Mouse (Mus musculus): ENCODE data around the gene Abcb11.
"Not testable (repeated sequence)": the region's sequence is repeated elsewhere in the genome, so short reads cannot be mapped to it uniquely, and the experiment has no call there.

Gene Abcb11

GRCm38 (mm10) chr2:69342496-69343221 lies at the start of gene Abcb11:
TSS of gene Abcb11 (minus strand) at chr2:69342616.
- no peak for DNase-seq (ENCODE audit: extremely low spot score, low read depth, low spot score)

DNA sequence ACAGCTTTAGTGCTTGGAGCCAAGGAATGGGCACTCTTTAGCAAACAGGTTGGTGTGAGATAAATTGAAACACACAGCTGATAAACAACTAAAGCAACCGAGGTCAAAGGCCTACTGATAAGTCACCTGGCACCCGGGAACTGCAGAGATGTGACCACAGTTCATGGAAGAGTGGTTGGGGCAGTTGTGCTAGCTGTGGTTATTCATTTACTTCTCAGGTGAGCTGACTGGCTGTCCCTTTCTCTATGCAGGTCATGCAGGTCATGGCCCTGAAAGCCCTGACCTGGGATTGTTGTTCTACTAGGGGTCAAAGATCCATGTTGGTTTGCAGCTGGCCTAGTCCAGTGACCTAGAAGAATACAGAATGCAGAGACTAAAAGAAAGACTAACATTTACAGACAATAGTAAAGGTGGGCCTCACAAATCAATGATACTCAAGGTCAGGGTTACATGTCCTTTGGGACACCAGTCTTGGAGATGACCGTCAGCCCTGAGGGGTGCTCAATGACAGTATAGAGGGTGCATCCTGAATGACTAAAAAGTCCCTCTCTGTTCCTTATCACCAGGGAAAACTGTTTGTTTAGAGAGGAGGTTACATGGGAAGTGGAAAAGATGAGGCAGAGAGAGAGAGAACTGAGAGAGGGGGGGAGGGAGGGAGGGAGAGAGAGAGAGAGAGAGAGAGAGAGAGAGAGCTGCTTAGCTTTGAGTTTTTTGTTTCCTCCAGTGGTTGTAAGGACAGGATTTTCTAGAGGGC lies 43.9 kb upstream of the Abcb11 start:
- DNase-seq (ENCODE audit: extremely low spot score, low read depth, low spot score): no peak

DNA sequence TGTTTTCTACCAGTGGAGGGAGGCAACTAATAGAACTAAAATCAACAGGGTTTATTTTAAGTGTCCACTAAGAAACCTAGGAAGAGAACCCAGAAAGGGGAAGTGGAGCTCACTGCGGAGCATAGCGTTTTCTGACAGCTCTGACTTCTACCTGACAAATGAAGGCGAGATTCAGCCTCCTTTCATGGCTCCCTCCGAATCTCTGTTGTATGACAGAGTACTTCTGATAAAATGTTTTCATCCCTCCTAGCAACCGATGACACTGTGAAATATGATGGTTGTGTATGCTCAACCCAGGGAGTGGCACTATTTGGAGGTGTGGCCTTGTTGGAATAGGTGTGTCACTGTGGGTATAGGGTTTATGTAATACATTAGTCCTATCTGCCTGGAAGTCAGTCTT lies 40.4 kb upstream of the Abcb11 start:
- no peak for DNase-seq (ENCODE audit: extremely low spot score, low read depth, low spot score)

DNA sequence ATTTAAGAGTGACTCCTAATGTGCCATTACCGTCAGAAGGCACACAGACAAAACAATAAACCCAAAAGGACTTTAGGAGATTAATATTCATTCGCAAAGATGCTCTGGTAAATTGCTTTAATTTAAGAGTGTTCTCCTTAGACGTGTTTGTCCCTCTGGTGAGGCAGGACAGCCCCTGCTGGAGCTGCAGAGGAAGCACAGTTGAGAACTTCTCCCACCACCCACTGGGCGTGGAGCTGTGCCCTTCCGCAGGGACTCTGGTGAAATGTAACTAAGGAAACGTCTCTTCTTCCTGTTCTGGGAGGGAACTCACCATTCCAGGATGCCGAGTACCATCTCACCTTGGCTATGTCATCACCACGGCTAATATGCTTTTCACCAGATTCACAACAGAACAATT lies 39.3 kb upstream of the Abcb11 start:
- no peak for DNase-seq (ENCODE audit: extremely low spot score, low read depth, low spot score)

DNA sequence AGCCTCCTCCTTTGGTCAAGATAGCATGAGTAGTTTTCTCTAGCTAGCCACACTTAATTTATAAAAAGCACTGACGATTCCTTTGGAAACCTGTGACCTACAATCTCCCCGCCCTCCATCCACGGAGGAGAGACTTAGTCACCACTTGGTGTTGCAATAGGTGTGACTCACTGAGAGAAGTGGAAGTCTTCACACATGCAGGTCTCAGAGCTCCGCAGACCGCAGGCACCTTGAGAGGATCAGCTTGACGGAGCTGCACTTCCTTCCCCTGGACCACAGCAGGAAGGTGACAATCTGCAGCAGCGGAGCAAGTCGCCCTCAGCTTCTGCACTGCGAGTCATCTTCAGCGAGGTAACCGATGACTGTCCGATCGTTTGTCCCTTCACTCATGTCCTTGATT lies 37.9 kb upstream of the Abcb11 start, which contains the start of gene Dhrs9:
TSS of gene Dhrs9 (plus strand) at position 165 of the 400 bp plus-strand sequence.
- DNase-seq (ENCODE audit: extremely low spot score, low read depth, low spot score): no peak

DNA sequence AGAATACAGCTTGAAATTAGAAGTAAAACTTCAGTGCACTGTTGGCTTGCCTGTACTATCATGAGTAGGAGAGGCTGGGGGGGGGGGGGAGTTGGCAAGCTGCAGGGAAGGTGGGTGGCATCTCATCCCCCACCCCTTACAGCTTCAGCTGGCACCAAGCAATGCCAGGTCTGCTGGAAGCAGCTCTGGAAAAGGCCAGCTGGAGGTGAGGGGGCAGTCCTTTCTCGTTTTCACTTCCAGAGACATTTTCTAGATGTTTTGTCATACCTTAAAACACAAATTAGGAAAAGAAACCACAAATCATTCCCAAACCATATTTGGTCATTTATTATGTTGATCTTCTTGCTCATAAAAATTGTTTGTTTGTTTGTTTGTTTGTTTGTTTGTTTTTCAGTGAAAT lies 37.4 kb upstream of the Abcb11 start:
- no peak for DNase-seq (ENCODE audit: extremely low spot score, low read depth, low spot score)

GRCm38 (mm10) chr2:69376780-69377179 lies 34.4 kb upstream of the Abcb11 start:
- no peak for DNase-seq (ENCODE audit: extremely low spot score, low read depth, low spot score)

DNA sequence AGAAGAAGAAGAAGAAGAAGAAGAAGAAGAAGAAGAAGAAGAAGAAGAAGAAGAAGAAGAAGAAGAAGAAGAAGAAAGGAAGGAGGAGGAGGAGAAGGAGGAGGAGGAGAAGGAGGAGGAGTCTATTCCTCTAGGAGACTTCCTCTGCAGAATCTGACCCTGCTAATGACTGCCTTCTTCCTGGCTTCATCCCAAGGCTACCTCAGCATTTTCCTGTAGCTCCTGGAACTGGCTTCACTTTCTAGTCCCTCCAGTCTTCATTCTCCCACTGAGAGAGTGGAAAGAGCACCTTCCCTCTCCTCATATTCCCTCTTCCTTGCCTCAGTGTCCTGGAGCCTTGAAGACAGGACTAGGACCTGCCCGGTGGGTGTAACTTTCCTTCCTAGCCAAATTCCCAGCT lies 22.9 kb upstream of the Abcb11 start:
- no peak for DNase-seq (ENCODE audit: extremely low spot score, low read depth, low spot score)

DNA sequence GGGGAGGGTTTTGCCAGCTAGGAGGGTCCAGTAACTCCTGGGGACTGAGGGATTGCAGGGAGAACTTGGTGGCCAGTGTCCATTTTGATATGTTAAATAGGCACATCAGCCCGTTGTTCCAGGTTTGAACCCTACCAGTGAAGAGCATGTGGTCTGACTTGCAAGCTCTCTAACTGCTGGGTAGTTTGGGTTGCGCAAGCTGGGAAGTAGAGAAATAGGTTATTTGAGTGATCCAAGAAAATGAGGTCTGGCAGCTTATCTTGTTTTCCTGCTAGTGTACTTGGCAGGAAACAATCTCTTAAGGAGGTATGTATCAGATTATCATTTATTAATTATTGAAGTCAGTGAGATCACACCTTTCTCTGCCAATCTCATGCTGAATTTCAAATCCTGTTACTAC lies 22.4 kb upstream of the Abcb11 start:
- DNase-seq (ENCODE audit: extremely low spot score, low read depth, low spot score): no peak

DNA sequence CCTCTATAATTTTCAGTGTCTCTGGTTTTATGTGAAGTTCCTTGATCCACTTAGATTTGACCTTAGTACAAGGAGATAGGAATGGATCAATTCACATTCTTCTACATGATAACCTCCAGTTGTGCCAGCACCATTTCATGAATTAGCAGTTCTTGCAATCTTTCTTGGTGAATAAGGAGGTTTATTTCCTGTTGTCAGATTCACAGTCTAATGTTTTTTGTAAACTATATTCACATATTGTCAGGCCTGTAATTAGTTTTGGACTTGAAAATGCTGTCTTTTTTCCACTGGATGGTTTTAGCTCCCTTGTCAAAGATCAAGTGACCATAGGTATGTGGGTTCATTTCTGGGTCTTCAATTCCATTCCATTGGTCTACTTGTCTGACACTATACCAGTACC lies 13.0 kb upstream of the Abcb11 start:
- DNase-seq (ENCODE audit: extremely low spot score, low read depth, low spot score): not testable (repeated sequence)

GRCm38 (mm10) chr2:69341506-69341905 lies 910 bp downstream of the Abcb11 start:
- DNase-seq (ENCODE audit: extremely low spot score, low read depth, low spot score): no peak

DNA sequence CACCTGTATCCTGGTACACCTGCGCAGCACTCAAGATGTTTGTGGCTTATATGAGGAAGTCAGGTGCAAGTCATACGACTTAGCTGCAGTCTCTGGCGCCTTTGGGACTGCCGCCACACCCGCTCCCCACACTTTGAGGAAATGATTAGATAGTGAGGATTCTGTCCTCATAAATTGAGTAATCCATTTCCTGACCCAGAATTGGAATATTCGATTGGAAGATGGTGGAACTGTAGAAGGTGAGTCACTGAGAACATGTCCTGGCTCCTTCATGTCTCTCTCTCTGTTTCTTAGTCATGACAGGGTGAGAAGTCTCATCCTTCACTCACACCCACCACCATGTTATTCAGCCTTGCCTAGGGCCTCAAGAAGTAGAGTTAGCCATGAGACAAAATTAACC lies 10.9 kb downstream of the Abcb11 start:
- not testable (repeated sequence) for DNase-seq (ENCODE audit: extremely low spot score, low read depth, low spot score)

DNA sequence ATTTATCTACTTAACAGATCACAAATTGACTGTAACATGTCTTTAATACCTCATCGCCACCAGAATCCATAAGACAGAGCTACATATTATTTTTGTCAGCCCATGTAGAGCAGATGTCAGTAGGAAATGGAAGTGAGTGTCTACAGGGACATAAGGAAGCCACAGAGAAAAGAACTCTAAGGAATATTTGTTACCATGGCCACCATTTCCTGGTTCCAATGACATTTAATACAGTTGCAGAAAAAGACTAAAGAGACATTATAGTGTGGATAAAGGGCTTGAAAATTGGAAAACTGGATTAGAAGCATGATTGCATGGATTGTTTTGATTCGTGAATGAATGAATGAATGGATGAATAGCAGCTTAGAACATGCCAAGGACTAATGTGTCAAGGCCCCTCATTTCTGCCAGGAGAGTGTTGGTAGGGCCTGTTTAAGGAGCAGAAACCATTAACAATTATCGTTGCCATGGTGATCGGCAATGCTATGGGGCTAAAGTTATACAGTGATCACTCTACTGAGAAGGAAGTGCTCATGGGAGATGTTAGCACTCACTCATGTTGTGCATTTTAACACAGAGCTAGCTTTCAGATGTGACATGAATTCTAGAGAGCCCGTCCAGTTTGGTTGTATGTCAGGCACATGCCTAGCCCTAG lies 13.8 kb downstream of the Abcb11 start:
- no peak for DNase-seq (ENCODE audit: extremely low spot score, low read depth, low spot score)

DNA sequence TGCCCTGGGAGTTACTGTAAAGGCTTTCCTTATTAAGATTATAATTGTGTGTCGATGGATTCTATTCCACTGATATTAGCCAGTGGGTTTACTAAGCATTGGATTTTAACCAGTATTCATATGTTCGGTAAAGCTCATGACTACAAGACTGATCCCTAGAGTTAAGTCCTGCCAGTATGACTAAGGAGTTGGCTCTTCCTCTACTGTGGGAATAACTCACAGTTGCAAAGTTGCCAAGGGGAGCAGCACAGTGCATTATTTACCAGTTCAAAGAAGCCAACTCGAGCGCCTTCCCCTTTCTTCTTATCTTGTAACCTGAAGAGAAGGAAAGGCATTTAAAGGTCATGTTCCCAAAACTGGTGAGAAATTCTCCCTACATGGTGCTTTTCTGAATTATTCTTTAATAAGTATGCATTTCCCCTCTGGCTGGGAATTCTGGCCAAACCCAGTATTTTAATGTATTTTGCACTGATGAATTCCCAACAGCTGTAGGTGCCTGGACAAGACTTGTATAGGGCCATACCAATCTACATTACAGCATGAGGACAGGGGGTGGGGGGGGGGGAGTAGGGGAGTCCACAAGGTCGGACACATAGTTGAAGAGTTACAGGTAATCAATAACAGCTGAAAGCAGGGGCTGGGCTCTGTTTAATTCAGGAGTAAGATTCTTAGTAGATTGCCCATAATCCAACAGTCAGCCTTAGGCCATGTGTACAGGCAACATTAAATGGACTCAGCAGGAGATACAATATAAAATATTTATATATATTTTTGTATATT lies 17.3 kb downstream of the Abcb11 start:
- no peak for DNase-seq (ENCODE audit: extremely low spot score, low read depth, low spot score)

- DNase-seq (ENCODE audit: extremely low spot score, low read depth, low spot score): no peak
Measured at GRCm38 (mm10) chr2:69323018-69323417, 19.4 kb downstream of the Abcb11 start.

DNA sequence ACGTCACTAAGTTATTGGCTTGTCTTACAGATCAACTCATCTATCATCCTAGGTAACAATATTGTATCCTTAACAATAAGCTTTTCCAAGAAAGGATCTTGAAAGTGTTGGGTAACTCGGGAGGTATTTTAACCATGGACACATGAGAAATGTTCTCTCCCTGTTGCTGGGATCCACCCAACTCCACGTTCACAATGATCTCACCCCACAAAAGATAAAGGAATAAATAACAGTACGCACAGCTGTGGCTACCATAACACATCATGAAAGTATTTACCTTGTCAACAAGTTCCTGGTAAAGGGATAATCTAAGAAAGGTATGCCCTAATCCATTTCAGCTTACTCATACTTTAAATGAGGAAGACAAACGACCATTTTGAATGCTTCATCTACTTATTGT lies 21.0 kb downstream of the Abcb11 start:
- DNase-seq (ENCODE audit: extremely low spot score, low read depth, low spot score): no peak

- no peak for DNase-seq (ENCODE audit: extremely low spot score, low read depth, low spot score)
Measured at GRCm38 (mm10) chr2:69311337-69311736, 31.1 kb downstream of the Abcb11 start.

- DNase-seq (ENCODE audit: extremely low spot score, low read depth, low spot score): no peak
Measured at GRCm38 (mm10) chr2:69308136-69308535, 34.3 kb downstream of the Abcb11 start.

DNA sequence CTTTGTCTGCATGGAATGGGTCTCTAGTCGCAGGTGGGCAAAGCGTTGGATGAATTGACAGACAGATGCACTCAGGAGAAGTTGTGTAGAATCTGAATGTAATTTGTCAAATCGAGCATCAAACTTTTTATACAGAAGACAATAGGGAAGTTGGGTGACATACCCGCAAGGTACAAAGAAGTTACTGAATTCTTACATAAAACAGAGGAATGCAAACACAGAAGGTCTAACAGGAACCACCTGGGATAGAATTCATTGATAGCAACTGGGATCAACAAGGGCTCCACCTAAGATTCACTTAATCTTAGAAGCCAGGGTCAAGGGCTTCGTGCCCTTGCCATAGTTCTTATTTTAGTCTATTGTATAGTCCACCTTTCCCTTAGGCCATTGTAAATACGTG lies 41.8 kb downstream of the Abcb11 start:
- not testable (repeated sequence) for DNase-seq (ENCODE audit: extremely low spot score, low read depth, low spot score)

DNA sequence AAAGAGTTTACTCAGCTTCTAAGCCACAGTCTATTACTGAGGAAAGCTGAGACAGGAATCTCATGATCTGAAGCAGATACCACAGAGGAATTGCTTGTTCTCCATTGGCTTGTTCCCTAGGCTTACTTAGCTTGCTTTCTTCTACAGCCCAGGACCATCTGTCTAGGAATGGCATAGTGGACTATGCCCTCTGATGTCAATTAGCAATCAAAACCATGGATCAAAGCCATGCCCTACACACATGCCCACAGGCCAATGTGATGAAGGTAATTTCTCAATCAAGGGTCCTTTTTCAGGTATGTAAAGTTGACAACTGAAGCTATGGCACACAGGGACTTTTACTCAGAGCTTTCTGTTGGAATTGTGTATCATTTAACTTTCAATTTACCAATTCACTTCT lies 47.9 kb downstream of the Abcb11 start:
- no peak for DNase-seq (ENCODE audit: extremely low spot score, low read depth, low spot score)

- DNase-seq (ENCODE audit: extremely low spot score, low read depth, low spot score): no peak
Measured at GRCm38 (mm10) chr2:69288989-69289388, 53.4 kb downstream of the Abcb11 start.

All from hindlimb bud, embryonic 11.5 days (tissue).